Mouse (Mus musculus) cerebellum, postnatal 25 days (tissue): ENCODE measurements around the gene Ptprs.

Experiments used
- DNase-seq, 2 experiments: peaks; one replicate each; pipeline ENCODE4 v3.0.0; 2021; ENCODE audit warnings: mixed read lengths in 2 of 2

The Ptprs gene

DNA sequence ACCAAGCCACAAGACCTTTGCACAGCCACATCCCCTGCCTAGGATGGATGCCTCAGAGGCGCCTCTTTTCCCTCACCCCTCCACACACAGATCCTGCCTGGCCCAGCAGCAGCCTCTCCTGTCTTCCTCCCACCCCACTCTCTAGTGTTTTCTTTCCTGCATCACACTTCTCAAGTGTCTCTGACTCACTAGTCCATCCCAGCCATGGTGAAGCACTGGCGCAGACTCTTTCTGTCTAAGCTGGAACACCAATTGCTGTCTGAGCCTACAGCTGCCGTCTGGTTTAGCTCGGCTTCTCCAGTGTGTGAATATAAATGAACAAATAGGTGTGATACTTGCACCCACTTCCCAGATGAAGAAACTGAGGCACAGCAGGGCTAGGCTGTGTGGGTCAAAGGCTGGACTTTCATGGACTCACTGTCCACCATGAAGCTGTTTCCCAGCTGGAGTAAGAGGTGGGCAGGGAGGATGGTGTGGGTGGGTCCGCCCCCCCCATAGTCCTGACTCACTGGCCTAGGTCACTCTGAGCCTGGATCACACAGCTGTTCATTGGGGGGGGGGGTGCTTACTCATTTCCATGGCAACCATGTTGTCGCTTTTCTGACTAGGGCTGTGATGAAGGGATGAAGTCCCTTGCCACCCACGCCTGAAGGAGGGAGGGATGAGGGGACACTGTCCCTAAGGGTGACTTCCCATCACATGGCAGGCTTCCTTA, 14.3 kb upstream of the Ptprs start:
- DNase-seq, result no peak

DNA sequence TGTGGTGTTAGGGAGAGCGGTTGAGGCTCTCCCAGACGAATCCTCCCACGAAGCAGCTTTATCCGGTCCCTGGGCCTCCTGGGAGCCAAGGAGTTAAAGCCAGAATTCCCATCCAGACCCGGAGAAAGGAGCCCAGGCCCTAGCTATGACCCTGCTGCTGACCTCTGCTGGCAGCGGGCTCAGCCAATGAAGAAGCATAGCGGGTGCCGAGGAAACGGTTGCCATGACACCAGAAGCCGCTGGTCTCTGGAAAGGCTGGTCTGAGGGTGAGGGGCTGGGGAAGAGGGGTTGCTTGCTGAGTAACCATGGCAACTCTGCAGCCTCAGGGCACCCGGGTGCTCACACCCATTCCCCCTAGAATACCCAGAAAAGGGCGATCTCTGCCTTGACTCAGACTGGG, 11.7 kb upstream of the Ptprs start:
- DNase-seq, result no peak

DNA sequence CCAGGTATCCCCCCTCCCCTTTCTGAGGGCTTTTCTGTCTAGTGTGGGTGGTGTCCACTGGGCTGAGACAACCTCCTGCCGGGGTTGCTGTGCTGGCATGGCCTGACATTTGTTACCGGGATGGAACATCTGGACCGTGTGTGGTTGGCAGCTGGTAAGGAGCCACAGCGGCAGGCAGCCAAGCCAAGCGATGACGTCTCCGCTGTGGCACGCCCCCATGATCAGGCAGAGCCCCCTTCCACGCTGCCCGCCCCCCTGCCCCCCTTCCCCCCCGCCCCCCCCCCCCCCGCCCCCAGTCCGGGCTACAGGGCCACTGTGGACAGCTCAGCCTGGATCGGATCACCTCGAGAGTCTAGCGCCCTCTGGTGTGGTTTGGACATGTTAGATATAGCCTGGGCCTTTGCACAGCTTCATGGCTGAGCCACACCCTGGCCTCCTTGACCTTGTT, 11.2 kb upstream of the Ptprs start:
- DNase-seq, result peak; percentile 40 to 73

DNA sequence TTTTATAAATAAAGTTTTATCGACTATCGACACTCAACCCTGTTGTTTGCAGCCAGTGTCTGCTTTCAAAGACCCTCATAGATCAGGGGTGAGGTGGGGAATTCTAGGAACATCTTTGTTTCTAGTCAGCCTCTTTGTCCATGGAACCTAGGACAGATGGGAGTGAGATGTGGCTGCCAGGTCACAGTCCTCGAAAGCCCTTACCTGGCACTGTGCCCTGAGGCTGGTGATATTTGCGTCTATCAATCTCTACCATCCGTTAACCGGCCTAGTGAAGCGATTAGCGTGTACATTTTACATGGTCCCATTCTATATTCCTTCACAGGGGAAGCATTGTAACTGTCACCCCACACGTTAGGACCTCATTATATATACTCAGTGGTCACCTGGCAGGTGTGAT, 9.6 kb upstream of the Ptprs start:
- DNase-seq, result peak; percentile 8 to 45

DNA sequence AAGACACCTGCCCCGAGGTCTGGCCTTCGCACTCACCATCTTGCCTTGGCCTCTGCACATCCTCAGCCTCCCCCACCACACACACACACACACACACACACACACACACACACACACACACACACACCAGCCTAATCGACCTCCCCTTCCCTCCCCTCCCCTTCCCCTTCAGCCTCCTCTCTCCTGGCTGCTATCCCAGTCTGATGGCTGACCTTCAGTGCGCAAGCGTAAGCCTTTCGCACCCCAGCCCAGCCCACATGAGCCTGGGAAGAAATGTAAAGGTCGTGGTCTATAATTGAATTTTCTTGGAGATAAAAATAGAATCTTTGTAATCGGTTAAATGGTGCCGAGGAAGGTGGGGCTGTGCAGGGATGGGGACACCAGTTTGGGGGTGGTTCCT, 8.8 kb upstream of the Ptprs start:
- DNase-seq, result no peak

DNA sequence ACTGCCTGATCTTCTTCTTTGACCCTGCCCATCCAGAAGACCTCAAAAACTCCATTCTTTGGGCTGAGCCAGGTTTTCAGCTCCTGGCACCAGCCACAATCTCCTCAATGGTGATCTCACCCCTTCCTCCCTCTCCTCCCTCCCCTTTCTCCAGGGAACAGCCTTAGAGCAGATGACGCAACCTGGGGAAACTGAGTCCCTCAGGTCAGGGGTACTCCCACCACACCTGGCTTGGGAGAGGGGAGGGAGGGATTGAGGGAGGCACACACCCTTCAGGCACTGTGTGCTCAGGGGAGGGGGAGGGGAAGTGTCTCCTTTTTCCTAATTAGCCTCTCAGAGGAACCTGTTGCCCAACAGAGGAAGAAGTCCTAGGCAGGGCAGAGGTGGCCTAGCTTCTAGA, 6.4 kb upstream of the Ptprs start:
- DNase-seq, result no peak

DNA sequence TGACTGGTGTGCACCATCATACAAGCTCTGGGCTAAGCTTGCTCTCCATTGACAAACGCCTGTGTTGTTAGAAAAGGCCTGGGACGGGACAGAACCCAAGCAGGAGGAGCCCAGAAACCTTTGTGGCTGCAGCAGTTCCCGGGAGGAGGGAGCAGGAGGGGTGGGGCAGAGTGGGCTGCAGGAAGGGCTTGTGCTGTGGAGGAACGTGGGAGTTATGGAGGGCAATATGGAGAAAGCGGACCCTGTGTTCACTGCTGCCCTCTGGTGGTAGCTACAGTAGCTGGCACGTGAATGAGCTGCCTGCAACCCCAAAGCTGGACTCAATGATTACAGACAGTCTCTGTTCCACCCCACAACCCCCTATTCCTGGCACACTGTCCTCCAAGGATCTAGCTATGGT, 3.1 kb upstream of the Ptprs start:
- peak; percentile 82 to 86 for DNase-seq

DNA sequence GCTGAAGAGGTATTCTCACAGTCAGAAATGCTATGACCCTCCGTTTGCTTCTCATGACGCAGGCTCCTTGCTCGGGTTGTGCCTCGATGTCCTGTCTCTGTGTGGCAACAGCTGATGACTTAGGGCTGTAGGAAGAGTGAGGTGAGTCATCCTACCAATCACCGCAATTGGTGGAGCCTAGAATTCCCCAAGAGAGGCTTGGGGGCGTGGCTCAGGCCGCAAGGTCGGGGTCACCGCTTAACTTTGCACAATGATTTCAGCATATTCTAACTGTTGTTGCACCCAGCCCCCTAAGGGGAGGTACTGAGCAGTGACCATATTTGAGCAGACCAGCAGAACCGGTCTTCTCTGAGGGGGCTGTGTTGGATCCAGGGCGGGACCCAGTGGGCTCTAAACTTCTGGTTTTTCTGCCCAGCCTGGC, 1.9 kb upstream of the Ptprs start:
- no peak for DNase-seq

DNA sequence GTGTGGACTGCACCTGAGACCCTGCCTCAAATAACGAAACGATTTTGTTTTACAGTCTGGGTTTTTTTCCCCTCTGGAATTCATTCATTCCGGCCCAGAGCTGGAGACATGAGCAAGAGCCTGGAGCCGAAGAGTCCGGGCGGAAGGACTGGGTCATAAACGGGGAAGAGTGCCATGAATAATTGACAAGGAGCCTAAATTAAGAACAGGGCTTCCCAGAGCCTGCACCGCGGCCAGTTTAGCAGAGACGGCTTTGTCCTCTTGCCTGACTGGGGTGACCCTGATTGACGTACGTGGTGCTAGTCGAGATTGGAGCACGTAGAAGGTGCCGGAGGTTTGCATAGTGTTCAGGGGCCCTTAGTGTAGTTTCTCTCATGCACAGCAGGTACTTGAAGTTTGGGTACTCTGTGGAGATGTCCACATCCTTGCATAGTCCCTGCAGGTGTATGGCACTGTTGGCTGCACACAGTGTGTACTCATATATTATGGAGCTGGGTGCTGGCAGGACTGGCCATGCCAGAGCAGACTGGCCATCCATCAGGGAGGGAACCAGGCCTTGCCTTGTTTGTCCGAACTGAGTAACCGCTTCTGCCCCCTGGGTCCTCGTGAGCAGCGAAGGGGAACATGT, 1.0 kb upstream of the Ptprs start:
- DNase-seq, result no peak

DNA sequence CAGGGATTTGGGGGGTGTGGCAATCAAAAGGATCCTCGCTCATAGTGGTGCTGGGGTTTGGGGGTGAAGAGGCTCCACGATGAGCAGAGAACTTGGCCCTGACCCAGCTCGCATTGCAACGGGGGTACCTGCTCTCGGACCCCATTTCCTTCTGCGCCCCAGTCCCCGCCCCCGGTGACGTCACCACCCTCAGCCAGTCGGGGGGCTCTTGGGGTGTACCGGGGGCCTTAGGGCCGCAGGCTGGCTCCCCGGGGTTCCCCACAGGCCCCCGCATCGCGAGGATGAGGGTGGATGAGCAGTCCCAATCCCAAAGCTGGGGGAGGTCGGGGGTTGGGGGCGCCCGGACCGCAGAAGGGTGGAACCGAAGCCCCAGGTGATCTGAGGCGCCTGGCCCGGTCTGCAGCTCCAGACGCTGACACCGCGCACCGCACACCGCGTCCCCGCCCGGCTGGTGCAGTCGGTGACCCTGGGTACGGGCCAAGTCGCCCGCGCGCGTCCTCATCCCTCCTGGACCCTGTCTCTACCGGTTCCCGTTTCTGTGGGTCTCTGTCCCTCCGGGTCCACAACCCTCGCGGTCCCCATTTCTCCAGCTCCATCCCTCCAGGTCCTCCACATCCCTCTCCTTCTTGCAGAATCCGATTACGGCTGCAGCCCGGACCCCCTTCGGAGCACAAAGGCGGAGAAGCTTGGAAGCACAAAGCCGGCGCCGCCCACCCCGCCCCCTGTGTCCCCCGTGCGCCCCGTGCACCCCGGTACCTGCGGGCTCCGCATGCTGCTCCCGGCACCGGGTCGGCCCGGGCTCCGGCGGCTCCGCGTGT, 490 bp downstream of the Ptprs start:
- peak; percentile 79 to 84 for DNase-seq

DNA sequence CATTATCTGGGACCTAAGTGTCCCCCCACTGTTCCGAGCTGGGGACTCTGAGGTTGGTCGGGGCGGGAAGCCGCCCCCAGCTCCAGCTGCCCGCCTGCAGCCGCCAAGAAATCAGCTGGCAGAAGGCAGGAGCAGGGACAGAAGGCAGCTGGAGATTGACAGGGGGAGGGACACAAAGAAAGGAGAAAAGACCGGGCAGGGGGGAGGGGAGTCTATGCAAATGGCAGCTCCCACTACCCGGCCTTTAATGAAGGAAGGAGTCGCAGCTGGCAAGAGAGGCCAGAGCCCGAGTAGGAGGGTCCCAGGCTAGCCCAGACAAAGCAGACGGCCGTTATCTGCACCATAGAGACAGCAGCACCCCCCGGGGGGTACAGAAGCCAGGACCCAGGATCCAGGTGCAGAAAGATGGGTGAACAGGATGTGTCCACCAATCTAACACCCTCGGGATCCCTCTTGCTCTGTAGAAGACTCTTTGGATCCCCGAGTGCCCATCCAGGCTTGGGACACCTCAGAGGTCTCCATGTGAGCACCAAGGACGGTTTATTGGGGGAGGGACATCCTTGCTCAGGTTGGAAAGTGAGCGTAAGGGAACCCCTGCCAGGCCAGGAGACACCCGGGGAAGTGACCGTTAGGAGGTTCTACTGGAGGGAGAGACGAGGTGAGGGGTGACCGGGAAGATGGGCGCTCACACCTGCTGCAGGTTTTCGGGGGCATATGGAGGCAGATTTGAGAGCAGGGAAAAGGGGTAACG, 1.3 kb downstream of the Ptprs start:
- DNase-seq, result peak; percentile 49 to 51

DNA sequence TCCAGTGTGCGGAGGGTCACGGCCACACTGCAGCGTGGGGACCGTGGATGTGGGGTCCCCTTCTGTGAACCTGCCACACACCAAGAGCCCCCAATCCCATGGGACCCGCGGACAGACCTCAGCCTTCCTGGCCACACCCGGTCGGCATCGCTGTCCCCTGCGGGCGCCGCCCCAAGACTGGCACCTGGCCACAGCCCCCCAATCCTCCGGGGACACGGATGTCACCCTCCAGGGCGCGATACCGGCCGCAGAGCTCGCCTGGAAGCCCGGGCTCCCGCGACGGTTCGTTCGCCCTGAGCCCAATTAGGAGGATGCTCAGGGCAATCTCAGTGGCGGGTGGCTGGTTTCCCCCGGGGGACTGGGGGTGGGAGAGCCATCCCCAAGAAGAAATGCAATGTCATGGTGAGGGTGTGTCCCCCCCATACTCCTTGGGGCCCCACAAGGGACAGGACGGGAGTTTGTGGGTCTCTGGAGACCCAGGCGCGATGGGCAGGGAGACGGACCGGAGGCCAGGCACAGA, 1.9 kb downstream of the Ptprs start:
- DNase-seq, result peak in 1 of 2 experiments; percentile 57

DNA sequence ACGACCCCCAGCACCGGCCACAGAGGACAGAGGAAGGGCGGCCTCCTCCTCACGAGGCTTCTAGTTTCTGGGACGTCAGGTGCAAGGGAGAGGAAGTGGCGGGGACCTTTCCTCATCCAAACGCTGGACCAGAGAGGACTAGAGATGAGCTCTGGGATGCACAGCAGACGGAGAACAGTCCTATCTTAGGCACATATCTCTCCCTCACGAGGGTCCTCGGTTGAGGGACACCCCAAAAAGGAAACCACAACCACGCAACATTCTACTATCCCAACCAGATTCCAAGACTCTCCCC, 2.7 kb downstream of the Ptprs start:
- DNase-seq, result no peak

DNA sequence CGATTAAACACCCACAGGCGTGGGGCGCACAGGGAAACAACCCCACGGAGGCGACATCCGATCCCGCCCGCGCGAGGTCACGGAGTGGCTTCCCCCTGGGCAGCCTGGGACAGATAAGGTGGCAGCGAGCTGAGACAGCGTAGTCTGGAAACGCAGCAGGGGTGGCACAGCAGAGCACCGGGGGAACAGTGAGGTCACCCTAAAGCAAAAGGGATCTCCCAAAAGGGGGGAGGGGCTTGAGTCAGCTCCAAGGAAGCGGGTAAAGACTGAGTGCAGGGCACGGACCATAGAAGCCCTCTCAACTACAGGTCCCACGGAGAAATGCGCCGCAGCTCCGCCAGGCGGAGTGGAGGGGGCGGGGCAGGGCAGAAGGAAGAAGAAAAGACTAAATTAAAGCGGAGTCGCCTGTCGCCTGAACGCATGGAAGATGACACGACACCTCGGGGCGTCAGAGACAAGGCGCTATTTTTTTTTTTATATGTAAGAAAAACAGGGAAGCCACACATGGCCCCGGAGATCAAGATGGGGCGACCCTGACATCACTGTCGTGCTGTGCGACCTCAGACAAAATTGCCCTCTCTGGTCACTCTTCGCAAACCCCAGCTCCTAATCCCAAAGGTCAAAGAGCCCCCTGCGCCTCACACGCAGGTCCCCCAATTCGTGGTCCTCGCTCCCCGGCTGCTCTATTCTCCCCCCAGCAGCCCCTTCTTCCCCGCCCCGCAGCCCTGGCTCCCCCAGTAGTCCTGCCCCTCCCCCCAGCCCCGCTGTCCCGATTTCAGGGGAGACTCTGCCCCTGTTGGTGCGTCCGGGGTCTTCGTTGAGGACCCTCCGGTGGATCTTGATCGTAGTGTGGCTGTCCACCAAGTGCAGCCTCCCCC, 3.3 kb downstream of the Ptprs start:
- peak; percentile 64 to 77 for DNase-seq

DNA sequence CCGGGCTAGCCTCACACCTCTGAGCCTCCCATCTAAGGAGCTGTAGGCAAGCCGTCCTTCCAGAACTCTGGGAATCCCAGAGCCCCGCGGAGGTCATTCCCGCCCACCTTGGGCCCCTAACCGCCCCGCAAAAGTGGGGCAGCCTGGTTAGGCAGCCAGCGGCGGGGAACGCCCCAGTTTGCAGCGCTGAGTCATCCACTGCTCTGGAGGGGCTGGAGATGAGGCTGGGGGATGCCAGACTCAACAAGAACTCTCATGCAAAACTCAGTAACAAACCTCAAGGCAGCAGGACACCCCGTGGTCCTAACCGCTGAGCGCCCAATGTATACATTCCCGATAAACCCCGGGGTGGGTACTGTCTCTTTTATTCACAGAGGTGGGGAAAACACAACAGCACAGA, 4.2 kb downstream of the Ptprs start:
- no peak for DNase-seq

DNA sequence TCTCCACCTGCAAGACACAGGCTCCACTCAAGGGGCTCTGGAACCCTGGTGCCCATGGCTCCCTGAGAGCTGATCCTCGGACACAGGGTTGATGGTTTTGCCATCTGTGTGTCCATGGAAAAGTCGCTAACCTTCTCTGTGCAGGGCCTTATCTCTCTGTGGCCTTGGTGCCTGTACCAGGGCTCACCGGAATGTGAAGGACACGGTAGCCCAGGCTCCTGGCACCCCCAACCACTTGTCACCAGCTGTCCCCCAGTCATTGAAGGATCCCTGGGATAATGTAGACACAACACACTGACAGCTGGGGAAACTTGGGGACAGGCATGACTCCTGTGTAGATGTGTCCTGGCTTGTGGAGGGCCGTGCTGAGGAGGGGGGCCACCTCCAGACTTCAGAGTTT, 5.1 kb downstream of the Ptprs start:
- peak in 1 of 2 experiments; percentile 12 for DNase-seq

DNA sequence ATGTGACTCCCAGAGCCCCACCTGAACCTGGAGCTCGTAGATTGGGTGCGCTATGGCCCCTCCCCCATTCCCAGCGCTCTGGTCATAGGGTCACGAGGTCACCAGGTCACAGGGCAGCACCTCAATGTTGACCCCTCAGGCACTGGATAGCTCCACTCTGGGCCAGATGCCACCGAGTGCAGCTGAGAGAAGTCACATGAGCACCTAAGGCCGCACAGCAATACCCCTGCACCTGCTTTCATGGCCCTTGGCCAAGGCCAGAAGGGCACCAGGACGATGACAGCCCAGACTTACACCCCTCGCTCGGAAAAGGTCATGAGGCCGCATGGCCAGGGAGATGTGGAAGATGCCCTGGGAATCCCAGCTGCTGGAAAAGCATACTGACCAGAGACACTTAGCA, 5.7 kb downstream of the Ptprs start:
- DNase-seq, result peak in 1 of 2 experiments; percentile 44

DNA sequence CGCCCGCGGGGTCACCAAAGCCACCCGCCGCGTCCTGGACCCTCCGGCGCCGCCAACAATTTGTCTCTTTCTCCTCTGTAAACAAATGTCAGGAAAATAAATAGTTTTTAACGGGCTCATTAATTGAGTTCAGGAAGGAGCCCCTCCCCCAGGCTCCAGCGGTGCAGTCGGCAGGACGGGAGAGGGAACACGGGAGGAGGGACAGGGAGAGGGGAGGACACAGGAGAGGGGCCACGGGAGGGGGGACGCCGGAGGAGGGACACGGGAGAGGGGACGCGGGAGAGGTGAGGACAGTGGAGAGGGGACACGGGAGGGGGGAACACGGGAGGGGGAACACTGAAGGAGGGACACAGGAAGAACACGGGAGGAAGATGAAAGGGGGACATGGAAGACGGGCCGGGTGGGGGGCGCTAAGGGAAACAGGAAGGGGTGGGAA, 6.3 kb downstream of the Ptprs start:
- peak in 1 of 2 experiments; percentile 30 for DNase-seq

DNA sequence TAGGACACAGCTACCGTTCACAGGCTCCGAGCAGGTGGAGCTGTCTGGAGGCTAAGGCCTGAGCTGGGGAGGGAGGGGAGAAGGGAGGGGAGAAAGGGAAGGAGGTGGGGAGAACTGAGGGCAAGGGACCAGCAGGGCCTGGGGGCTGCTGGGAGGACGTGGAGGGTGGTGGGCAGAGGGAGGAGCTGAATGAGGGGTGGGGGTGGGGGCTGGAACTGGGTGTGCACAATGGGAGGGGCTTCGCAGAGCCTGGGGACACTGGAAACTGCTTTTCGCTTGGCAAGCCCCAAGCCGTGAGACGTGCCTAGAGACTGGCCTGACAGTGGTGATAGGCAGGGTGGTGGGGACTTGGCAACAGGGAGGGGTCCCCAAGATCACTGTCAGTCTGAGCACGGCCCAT, 7.0 kb downstream of the Ptprs start:
- DNase-seq, result no peak

DNA sequence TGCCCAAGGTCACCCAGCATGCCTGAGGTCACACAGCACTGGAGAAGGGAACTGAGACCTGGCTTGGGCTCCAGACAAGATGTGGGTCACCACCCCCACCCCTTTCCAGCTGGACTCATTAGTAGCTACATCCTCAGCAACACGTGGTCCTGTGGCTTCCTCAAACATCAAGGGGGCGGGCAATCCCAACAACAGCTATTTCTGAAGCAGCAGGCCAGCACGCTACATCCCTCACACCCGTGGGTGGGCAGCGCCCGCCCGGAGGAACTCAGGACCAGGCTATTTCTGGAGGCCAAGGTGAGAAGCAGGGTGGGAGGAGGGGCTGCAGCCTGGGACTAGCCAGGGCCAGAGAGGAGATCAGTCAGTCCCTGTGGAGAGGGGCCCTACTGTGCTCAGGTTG, 7.4 kb downstream of the Ptprs start:
- no peak for DNase-seq

DNA sequence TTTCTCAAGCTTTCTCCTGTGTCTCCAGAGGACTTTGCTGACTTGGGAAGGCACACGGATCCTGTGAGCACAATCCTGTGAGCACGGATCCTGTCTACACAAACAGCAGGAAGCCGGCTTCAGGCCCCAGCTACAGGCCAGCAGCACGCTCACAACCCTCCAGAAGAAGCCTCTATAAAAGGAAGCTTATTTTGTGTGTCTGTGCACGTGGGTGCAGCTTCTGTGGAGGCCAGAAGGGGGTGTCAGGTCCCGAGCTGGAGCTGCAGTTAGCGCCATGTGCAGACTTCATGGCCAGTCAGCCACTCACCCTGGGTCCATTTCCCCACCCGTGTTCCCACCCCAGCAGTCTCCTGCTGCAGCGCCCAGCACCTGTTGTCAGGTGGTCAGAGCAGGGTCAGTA, 7.9 kb downstream of the Ptprs start:
- DNase-seq, result peak in 1 of 2 experiments; percentile 44

DNA sequence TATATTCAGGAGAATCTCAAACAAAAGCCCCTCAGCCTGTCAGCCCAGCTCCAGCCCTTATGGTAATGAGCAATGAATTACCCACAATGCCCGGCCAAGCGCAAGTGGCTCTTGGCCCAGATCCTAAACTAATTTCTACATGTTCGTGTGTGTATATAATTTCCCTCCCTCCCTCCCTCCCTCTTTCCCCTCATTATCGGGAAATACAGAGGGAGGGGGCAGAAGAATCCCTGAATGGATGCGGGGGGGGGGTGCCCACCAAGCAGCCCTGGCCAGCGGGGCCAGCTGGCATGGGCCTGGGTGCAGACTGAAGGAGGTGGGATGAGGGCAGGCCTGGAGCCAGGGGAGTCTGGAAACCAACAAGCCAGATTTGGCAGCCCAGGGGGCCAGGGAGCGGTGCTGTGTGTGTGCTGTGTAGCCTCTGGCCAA, 8.8 kb downstream of the Ptprs start:
- peak; percentile 35 to 58 for DNase-seq
